Mouse (Mus musculus) hindbrain, embryonic 10.5 days (tissue): ENCODE data around the gene Lpcat2. TPM values are rescaled to one million over a fixed set of nuclear protein-coding genes. Genes with fewer than 3 reads are reported as not detected.

Experiments used
- DNase-seq: peaks from one replicate; pipeline ENCODE4 v3.0.0-alpha.2; 2017; ENCODE audit warnings: low spot score
- H3K27ac ChIP-seq: fragments of 300-500 bp; sonication (generic); 2 replicates; pipeline ENCODE4 v1.5.1; 2016; ENCODE audit warnings: mild to moderate bottlenecking, moderate library complexity
- H3K27me3 ChIP-seq: fragments of 300-500 bp; sonication (generic); 2 replicates; pipeline ENCODE4 v1.6.1; 2016; ENCODE audit warnings: mild to moderate bottlenecking; ENCODE audit not compliant: poor library complexity, insufficient read depth, severe bottlenecking
- H3K36me3 ChIP-seq: fragments of 300-500 bp; sonication (generic); 2 replicates; pipeline ENCODE4 v1.6.1; 2016; ENCODE audit warnings: mild to moderate bottlenecking, moderate library complexity
- H3K4me1 ChIP-seq: fragments of 300-500 bp; sonication (generic); replicated peaks from 2 replicates; pipeline ENCODE4 v1.6.1; 2016; ENCODE audit warnings: mild to moderate bottlenecking
- H3K4me3 ChIP-seq: fragments of 300-500 bp; sonication (generic); 2 replicates; pipeline ENCODE4 v1.5.1; 2016; ENCODE audit warnings: mild to moderate bottlenecking, moderate library complexity
- H3K9me3 ChIP-seq: fragments of 300-500 bp; sonication (generic); 2 replicates; pipeline ENCODE4 v1.6.1; 2016; ENCODE audit warnings: mild to moderate bottlenecking, moderate library complexity
- WGBS: fragments of 180-500 bp; shearing (Covaris S2); methylation state at CpG from one replicate; pipeline ENCODE4 v1.1.7; 2016; 5-methylcytosine and 5-hydroxymethylcytosine counted together
- polyA plus RNA-seq: library from polyadenylated mRNA; unstranded; fragments of >200 nt; fragmentation: Nextera tagmentation; extraction: Ambion mirVana; gene quantifications from 2 replicates; pipeline ENCODE4 v1.2.1, GENCODE M21; 2016

Gene Lpcat2
- polyA plus RNA-seq, result 3.4 and 4.3 TPM in 2 replicates

GRCm38 (mm10) chr8:92855171-92855894, at the start of gene Lpcat2:
Gene Lpcat2 (plus strand): TSS chr8:92855339.
- 0 out of 2 replicates have a peak, but pooled peaks cover 5% of the 10 kb centered on the region for H3K9me3 ChIP-seq
- H3K36me3 ChIP-seq, result peaks cover 11% of the 10 kb centered on the region
- WGBS, result 1% methylated on average over 50 of the region's 50 CpGs
- H3K4me1 ChIP-seq, result peaks cover 35% of the 10 kb centered on the region
- DNase-seq, result peak; percentile 74
- H3K27ac ChIP-seq, result peak within 1 kb of the TSS; percentile 85
- H3K4me3 ChIP-seq, result peak within 1 kb of the TSS; percentile 69
- peaks cover 19% of the 10 kb centered on the region for H3K27me3 ChIP-seq

DNA sequence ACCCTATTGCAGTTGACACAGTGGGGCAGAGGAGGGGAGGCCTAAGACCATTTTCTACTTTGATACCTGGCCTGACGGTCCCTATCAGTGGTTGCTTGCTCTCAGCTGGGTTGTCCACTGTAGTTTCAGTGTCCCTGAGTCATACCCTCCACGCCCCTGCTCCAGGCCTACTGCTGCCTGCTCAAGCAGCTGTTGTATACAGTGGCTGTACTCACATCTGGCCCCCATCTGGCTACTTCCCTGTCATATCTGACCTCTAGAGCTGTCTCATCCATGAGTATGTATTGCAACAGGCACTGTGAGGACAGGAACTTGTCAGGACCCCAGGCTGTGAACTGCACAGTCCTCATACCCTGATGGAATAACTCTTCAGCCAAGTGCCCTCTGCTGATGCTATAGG, 42.4 kb upstream of the Lpcat2 start:
- H3K36me3 ChIP-seq, result no peaks in the 10 kb centered on the region
- DNase-seq, result no peak
- no peak overlapping the region for H3K27ac ChIP-seq
- H3K4me1 ChIP-seq, result no peaks in the 10 kb centered on the region
- no peak overlapping the region for H3K4me3 ChIP-seq
- 83% methylated on average over 2 of the region's 2 CpGs for WGBS
- no peaks in the 10 kb centered on the region for H3K9me3 ChIP-seq
- H3K27me3 ChIP-seq, result no peaks in the 10 kb centered on the region

DNA sequence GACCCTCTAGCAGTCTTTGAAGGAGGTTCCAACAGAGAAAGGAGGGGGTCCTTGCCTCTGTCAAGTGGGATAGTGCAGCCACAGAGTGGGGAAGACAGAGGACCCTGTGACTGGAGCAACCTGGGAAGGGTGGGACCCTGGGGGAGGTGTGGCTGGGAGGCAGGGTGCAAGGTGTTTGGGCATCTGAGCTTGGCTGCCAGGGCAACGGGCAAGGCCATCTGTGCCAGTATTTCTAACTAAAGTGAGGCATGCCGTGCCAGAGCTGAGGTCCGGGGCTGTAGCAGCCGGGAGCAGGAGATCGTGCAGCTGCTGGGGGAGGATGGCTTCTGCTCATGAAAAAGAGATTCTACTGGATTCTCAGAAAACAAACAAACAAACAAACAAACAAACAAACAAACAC, 39.5 kb upstream of the Lpcat2 start:
- no peak overlapping the region for H3K4me3 ChIP-seq
- no peaks in the 10 kb centered on the region for H3K27me3 ChIP-seq
- DNase-seq, result no peak
- no peaks in the 10 kb centered on the region for H3K9me3 ChIP-seq
- WGBS, result 86% methylated on average over 5 of the region's 5 CpGs
- no peaks in the 10 kb centered on the region for H3K4me1 ChIP-seq
- no peak overlapping the region for H3K27ac ChIP-seq
- no peaks in the 10 kb centered on the region for H3K36me3 ChIP-seq

DNA sequence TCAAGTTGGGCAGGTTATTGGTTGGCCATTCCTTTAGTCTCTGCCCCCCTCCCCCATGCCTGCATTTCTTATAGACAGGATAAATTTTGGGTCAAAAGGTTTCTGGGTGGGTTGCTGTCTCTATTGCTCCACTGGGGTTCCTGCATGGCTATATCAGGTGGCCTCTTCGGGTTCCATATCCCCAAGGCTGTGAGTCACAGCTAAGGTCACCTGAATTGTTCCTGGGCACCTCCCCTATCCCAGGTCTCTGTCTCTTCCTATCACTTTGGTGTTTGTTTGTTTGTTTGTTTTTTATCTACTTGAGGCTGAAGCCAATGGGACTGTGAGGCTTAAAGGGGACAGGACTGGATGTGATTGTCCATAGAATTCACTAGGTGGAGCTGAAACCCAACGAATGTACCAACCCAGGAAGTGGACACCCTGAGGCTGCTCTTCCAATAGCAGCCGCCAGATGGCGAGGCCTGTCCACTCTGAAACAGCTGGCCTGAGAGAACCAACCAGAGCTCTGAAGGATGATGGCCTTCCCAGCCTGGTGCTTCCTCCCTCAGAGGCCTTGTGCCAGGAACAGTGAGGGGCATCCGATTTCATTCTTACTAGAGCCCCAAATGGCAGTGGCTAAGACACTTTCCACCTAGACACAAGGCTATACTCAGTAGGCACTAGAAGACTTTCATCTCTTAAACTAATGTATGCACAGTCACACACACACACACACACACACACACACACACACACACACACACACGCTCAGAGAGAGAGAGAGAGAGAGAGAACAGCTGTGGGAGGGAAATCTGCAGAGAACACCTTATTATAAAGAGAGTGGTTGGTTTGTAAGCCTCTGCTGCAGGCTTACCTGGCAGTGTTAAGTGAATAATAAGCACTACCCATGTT, 37.0 kb upstream of the Lpcat2 start:
- no peak overlapping the region for H3K4me3 ChIP-seq
- no peak overlapping the region for H3K27ac ChIP-seq
- H3K36me3 ChIP-seq, result no peaks in the 10 kb centered on the region
- peak; percentile 92 for DNase-seq
- H3K27me3 ChIP-seq, result no peaks in the 10 kb centered on the region
- H3K9me3 ChIP-seq, result no peaks in the 10 kb centered on the region
- H3K4me1 ChIP-seq, result peaks cover 6% of the 10 kb centered on the region
- WGBS, result 31% methylated on average over 6 of the region's 6 CpGs

DNA sequence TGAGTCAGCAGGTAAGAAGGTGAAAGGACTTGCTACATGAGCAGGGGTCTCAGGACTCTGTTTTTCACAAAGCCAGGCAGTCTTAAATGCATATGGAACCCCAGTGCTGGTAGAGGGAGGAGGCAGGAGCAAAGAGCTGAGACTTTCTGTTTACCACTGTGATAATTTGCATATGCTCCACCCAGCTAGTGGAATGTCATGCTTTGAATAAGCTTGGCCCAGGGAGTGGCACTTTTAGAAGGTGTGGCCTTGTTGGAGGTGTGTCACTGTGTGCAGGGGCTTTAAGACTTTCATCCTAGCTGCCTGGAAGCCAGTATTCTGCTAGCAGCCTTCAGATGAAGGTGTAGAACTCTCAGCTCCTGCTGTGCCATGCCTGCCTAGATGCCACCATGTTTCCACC, 34.0 kb upstream of the Lpcat2 start:
- peaks cover 6% of the 10 kb centered on the region for H3K4me1 ChIP-seq
- DNase-seq, result no peak
- no peaks in the 10 kb centered on the region for H3K9me3 ChIP-seq
- H3K27ac ChIP-seq, result no peak overlapping the region
- peaks cover 5% of the 10 kb centered on the region; the same call in 1 of the 2 replicates for H3K27me3 ChIP-seq
- H3K4me3 ChIP-seq, result no peak overlapping the region
- H3K36me3 ChIP-seq, result no peaks in the 10 kb centered on the region

- Histone ChIP-seq H3K36me3 (no peaks in the 10 kb centered on the region), H3K27ac (no peak overlapping the region), H3K4me1 (peaks cover 12% of the 10 kb centered on the region), H3K9me3 (no peaks in the 10 kb centered on the region), H3K4me3 (no peak overlapping the region), H3K27me3 (peaks cover 14% of the 10 kb centered on the region; the same call in 1 of the 2 replicates)
- WGBS, result 81% methylated on average over 5 of the region's 5 CpGs
- no peak for DNase-seq
Observed at GRCm38 (mm10) chr8:92822386-92822785, 32.8 kb upstream of the Lpcat2 start.

DNA sequence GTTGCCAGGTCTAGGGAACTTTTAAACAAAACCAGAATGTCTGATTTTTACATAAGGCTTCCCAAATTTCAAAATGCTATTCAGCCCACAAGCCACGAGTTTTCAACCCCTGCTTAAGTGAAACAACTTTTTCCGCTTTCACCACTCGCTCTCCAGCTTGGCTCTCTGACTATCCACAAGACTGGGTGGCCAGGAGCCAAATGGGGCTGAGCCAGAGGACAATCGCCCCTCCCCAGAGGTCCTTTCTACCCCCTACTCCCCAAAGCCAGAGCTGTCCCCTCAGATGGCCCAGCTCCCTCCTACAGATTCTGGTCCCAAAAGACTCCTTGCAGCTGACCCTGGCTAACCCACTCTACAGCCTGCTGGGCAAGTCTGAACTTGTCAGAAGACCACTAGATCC, 29.1 kb upstream of the Lpcat2 start:
- Histone ChIP-seq H3K36me3 (peaks cover 6% of the 10 kb centered on the region; the same call in 1 of the 2 replicates), H3K9me3 (no peaks in the 10 kb centered on the region), H3K27ac (no peak overlapping the region), H3K4me3 (no peak overlapping the region), H3K4me1 (peaks cover 26% of the 10 kb centered on the region), H3K27me3 (peaks cover 23% of the 10 kb centered on the region)
- no peak for DNase-seq
- WGBS, result 83% methylated on average over 4 of the region's 4 CpGs

DNA sequence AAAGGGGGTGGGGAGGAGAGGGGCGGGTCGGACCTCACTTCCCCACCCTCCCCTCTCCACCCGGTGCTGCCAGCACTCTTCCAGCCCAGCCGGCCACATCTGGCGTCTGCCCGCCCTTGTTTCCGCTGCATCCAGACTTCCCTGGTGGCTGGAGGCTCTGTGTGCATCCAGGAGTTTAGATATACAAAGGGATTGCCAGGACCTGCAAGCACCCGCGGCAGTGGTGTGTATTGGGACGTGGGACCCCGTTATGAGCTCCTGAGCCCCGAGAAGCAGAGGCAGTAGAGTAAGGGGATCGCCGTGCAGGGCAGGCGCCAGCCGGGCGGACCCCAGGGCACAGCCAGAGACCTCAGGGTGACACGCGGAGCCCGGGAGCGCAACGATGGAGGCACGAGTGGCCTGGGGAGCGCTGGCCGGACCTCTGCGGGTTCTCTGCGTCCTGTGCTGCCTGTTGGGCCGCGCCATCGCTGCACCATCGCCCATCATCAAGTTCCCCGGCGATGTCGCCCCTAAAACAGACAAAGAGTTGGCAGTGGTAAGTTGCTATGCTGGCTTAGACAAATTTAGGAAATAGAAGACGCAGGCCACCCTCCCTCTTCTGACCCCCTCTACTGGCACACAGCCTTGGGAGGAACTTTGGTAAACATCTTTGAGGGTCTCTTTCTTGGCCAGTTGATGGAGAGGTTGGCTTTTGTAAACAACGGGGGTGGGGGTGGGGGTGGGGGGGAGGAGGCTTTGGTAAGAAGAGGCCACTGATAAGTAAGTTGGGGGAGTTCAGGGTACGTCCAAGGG, 27.7 kb upstream of the Lpcat2 start, which contains the start of gene Mmp2:
Gene Mmp2 (plus strand): TSS at position 49 of the 792 bp plus-strand sequence.
- WGBS, result under 1% methylated on average over 36 of the region's 37 CpGs
- Histone ChIP-seq H3K4me1 (peaks cover 20% of the 10 kb centered on the region), H3K9me3 (no peaks in the 10 kb centered on the region), H3K27me3 (peaks cover 23% of the 10 kb centered on the region), H3K27ac (peak within 1 kb of the TSS; percentile 93), H3K36me3 (peaks cover 16% of the 10 kb centered on the region), H3K4me3 (peak within 1 kb of the TSS; percentile 65)
- DNase-seq, result peak; percentile 75

DNA sequence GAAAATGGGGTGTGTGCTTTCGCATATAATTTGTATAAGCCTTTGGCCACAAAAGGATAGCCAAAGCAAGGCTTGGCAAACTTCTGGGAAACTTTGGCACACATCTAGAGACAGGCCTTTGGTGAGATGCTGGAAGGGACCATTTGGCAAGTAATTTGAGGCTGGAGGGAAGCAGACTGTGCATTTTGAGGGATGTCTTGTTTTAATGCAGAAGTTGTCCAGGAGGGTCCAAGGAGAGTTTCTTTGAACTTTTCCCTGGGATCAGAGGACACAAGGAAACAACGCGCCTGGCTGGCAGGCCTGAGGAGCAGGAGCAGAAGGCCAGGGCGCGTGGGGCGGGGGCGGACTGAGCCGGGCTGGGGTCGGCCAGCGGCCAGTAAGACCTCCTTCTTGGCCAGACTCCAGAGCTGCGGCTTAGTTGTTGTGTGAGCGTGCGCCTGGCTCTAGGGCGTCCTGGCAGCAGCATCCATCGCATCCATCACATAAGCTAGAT, 26.8 kb upstream of the Lpcat2 start:
- peaks cover 24% of the 10 kb centered on the region for H3K36me3 ChIP-seq
- H3K27ac ChIP-seq, result peak overlapping the region; percentile 30; the same call in 1 of the 2 replicates
- H3K4me1 ChIP-seq, result peaks cover 20% of the 10 kb centered on the region
- 34% methylated on average over 15 of the region's 15 CpGs for WGBS
- H3K9me3 ChIP-seq, result no peaks in the 10 kb centered on the region
- H3K4me3 ChIP-seq, result peak overlapping the region; percentile 65
- peaks cover 23% of the 10 kb centered on the region for H3K27me3 ChIP-seq
- DNase-seq, result peak; percentile 21

DNA sequence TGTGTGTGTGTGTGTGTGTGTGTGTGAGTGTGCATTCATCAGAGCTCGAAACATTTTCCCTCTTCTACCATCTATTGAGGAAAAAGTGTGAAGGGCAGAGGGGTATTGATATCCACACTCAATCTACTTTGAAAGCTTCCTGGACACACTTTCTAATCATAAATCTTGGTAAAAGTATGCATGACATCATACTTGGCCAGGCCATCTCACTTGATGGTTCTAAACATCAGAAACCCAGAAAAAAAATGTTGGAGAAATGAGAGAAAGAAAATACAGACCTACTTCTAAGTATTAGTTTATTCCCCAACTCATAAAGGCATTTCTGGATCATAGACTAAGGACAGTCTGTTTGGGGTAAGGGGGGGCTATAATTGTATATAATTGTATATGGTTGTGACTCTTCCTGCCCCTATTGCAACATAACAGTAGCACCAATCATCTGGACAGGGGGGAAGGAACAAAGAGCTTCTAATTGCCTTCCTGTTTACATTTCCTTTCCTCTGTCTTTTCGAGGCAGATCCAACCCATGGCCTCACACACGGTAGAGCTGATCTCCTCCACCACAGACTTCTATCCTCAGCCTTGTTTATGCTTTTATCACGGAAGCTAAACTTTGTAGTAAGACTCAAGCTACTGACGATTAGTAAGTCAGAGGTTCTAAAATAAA, 20.9 kb upstream of the Lpcat2 start:
- Histone ChIP-seq H3K27me3 (no peaks in the 10 kb centered on the region), H3K9me3 (no peaks in the 10 kb centered on the region), H3K4me1 (no peaks in the 10 kb centered on the region), H3K4me3 (no peak overlapping the region), H3K36me3 (peaks cover 52% of the 10 kb centered on the region), H3K27ac (no peak overlapping the region)
- WGBS, result 87% methylated on average over 5 of the region's 5 CpGs
- DNase-seq, result no peak

GRCm38 (mm10) chr8:92834786-92835500, 20.2 kb upstream of the Lpcat2 start:
- Histone ChIP-seq H3K4me3 (no peak overlapping the region), H3K27ac (no peak overlapping the region), H3K36me3 (peaks cover 59% of the 10 kb centered on the region), H3K4me1 (no peaks in the 10 kb centered on the region), H3K9me3 (no peaks in the 10 kb centered on the region), H3K27me3 (no peaks in the 10 kb centered on the region)
- DNase-seq, result no peak
- WGBS, result 87% methylated on average over 11 of the region's 11 CpGs
